Mouse (Mus musculus) heart, adult 18-20 months (tissue): Measurements from ENCODE around the gene Cpm. TPM values are rescaled to one million over a fixed set of nuclear protein-coding genes. Genes with fewer than 3 reads are reported as not detected.
A peak's percentile ranks its signal among the peaks of the same experiment; 100 is the strongest.
"Not testable (repeated sequence)": the region's sequence is repeated elsewhere in the genome, so short reads cannot be mapped to it uniquely, and the experiment has no call there.

ENCODE experiments used
- DNase-seq, 2 experiments: peaks; one replicate each; pipeline ENCODE4 v3.0.0; 2021 to 2022; ENCODE audit warnings: mixed read lengths in 1 of 2
- long read RNA-seq, 2 experiments: library from polyadenylated mRNA; stranded (forward); transcript quantifications; one replicate each; pipeline ENCODE4 v2.0.0; 2021
- total RNA-seq, 2 experiments: library from RNA; stranded (reverse); gene quantifications; 2 replicates each; pipeline ENCODE4 v1.2.3; 2021

Gene Cpm
- total RNA-seq, result 1 to 10 TPM; 2.9 to 3.5 TPM
- long read RNA-seq, experiment 1, partial matches to known transcripts, result 0 of 6 reads
- long read RNA-seq, experiment 1, other reads (novel, unspliced or antisense), result 6 of 6 reads
- long read RNA-seq, experiment 2, partial matches to known transcripts, result 1 of 3 reads
- long read RNA-seq, experiment 2, other reads (novel, unspliced or antisense), result 2 of 3 reads

GRCm38 (mm10) chr10:117629169-117629971 lies at the start of gene Cpm:
TSS of gene Cpm (plus strand) at chr10:117629500.
- DNase-seq, result peak; percentile 77 to 79

DNA sequence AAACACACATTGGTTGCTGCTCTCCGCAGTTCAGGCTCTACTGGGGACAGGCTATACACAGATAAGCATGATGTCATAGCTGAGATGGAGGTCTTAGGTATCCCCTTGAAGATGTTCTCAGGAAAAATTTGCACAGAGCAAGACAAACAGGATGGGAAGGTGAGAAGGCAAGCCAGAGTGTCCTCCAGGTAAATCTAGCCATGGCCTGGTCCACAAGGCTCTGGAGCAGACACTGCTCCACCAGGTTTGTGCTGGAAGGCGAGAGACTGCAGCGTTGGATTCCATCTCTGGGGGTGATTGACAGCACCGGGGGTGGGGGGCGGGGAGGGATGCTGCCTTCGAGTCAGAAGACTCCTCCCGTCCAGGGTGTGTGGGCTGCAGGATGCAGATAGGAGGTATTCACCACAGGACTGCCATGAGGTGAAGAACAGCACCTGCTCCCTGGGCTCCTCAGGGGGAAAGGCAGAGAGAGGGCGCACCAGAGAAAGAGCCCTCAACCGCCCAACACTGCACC lies 49.5 kb upstream of the Cpm start:
- no peak for DNase-seq

DNA sequence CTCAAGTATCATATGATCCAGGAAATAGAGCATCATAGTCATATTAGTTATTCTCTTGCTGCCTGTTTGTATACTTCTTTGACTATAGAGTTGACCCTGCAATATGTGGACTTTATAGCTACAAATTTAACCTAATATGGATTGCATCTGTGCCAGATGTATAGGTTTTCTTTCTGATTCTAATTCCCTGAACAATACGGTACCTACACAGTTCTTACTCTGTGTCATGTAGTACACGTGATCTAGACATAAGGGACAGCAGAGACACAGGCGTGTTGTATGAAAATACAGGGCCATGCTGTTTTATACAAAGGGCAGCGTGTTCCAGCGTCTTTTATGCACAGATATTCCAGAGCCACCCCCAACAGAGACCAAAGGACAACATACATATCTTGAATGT lies 48.9 kb upstream of the Cpm start:
- DNase-seq, result no peak

DNA sequence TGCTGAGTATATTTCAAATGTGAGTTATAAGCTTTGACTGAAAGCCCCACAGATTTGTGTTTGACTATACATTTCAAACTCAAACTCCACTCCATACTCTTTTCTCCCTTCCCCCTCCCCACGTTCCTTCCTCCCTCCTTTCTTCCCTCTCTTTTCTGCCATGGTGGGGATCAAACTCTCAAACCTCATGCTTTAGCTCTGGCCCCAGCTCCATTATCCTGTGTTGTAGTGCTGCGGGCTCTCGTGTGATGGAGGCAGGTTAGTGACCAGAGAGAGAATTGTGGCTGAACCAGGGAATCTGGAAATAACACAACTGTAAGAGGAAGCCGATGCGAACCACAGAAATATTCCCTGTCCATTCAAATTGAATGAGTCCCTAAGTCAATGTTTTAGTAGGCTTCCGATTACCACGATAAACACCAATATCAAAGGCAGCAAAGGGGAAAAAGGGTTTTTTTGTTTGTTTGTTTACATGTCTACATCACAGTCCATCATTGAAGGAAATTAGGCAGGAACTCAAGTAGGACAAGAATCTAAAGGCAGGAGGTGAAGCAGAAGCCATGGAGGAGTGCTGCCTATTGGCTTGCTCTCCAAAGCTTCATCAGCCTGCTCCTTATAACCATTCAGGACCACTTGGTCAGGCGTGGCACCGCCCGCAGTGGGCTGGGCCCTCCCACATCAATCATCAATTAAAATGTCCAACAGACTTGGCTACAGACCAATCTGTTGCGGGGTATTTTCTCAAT lies 48.1 kb upstream of the Cpm start:
- DNase-seq, result no peak

DNA sequence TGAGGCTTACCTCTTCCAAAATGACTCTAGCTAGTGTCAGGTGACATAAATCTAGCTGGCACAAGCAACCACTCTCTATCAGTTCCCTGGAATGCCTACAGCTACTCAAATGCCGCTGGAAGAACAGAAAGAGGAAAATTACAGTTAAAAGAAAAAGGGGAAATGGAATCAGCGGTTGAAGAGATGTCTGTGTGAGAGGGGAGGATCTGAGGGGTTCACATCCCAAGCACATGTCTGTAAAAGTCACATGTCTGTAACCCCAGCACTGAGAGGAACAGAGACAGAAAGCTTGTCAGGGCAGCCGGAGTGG lies 47.6 kb upstream of the Cpm start:
- no peak for DNase-seq

DNA sequence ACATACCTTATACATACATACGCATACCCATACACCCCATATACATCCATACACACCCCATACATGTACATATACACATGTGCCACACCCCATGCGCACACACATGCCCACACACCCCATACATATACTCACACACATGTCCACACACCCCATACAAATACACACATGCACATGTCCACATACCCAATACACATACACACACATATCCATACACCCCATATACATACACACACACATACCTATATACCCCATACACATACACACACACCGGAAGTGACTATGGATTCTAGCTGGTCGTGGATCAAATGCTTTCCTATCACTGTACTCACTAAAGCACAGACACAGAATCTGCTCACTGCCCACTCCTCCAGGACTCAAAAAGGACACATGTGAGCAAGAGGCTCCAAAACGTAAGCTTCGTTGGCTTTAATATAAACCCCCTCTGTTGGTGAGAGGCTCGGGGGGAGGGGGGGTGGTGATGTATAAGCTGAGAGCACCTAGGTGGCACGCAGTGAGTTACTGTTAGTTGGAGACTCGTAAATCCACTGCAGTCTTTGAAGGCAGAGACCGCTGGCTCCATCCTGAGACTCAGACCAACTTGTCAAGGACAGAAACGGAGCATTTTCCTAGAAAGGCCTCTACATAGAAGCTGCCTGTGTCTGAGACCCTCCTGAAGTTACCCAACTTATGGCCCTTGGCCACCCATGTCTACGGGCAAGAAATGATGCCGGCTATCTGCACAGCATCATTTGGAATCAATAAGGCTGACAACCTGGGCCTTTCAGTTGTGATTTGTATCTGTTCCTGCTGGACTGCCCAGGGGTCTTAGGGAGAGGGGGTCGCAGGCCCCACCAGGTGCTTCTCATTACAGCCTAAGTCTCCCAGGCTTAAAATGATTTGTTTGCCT lies 45.9 kb upstream of the Cpm start:
- no peak for DNase-seq

- DNase-seq, result no peak
Observed at GRCm38 (mm10) chr10:117584102-117584501, 45.2 kb upstream of the Cpm start.

DNA sequence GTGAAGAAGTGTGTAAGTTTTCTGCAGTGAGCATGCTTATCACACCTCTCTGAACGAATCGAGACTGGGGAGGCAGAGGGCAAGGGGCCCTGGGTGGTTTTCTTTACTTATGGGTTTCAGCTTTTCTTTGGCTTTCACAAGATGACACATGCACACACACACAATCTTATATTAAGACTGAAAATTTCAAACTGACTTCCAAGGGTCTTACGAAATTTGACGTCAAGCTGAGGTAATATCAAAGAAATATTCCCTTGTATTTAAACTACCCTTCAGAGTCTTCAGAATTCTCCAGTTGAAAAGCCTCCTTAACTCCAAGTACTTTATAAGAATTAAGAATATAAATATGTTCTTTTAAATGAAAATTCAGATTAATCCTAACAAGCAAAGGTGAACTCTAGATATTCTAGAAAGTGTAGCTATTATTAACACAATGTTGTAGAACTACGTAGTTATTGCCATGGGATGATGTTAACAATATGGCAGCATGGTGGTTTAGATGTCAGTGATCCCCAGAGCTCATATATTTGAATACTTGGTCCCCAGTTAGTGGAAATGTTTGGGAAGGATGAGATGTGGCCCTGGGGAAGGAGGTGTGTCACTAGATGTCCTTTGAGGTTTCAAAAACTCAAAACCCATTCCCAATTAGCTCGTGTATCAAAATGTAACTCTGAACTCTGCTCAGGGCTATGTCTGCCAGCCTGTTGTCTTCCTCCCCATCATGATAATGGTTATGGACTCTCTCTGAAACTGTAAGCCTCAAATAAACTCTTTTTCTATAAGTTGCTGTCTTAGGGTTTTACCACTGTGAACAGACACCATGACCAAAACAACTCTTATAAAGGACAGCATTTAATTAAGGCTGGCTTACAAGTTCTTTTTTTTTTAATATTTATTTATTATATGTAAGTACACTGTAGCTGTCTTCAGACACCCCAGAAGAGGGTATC lies 44.5 kb upstream of the Cpm start:
- DNase-seq, result no peak

DNA sequence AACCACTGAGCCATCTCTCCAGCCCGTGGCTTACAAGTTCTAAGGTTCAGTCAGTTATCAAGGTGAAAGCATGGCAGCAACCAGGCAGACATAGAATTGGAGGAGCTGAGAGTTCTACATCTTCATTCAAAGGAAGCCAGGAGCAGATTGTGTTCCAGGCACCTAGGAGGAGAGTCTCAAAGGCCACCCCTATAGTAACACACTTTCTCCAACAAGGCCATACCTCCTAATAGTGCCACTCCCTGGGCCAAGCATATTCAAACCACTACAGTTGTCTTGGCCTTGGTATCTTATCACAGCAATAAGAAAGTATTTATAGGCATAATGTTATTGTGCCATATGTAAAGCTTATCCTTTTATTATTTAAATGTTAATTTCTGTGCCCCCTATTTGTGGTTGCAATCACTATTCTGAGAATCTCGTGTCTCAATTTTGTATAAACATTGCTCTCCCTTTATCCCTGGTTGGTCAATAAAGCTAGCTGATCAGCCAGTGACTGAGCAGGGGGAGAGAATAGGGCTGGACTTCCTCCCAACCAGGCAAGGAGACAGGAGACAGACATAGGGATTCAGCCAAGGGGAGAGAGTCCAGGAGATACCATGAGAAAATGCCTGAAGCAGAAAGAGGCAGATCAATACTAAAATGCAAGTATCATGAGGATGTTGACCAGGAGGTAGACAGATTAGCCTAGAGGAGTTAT lies 43.5 kb upstream of the Cpm start:
- DNase-seq, result no peak

DNA sequence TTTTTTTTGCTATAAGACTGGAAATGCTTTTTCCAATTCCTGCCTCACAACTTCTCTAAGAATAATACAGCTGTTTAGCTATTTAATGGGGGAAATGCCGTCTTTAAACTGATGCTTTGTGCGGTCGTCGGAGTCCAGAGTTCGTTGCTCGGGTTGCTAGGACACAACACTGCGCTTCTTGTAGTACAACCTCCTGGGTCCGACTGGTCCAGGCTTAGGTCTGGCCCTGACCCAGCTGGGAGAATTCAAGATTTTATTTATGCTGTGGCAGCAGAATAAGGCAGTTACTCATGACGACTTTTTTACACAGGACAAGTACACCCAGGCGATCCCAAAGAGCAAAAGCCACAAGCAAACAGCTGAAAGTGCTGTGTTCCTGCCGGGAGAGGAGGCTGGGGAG lies 42.4 kb upstream of the Cpm start:
- no peak for DNase-seq

- DNase-seq, result no peak
Observed at GRCm38 (mm10) chr10:117587335-117587734, 42.0 kb upstream of the Cpm start.

DNA sequence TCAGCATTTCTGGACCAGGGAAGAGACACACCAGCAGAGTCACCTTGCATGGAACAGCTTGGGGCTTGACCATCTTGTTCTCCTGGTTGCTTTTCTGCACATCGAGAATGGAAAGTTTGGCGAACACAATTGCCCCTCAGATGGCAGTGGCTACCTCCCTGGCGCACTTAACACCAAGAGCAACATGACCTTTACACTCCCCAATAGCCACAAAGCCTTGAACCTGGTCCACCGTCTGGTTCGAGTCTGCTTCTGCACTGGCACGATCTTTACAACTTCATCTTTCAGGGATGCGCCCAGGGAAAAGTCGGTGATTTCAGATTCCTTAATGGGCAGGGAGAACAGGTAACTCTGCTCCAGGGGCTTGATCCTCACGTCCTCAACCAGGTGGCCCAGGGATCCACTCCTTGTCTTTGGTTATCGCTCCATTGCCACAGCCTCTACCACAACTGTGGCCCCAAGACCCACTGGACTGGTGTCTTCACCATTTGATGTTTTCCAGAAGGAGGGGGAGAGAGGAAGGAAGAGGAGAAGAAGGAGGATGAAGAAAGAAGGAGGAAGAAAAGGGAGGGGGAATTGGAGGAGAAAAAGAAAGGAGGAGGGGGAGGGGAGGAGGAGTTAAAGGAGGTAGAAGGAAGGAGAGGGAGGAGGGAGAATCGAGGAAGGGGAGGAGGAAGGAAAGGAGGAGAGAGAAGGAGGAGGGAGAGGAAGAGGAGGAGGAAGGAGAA lies 40.7 kb upstream of the Cpm start:
- not testable (repeated sequence) for DNase-seq

DNA sequence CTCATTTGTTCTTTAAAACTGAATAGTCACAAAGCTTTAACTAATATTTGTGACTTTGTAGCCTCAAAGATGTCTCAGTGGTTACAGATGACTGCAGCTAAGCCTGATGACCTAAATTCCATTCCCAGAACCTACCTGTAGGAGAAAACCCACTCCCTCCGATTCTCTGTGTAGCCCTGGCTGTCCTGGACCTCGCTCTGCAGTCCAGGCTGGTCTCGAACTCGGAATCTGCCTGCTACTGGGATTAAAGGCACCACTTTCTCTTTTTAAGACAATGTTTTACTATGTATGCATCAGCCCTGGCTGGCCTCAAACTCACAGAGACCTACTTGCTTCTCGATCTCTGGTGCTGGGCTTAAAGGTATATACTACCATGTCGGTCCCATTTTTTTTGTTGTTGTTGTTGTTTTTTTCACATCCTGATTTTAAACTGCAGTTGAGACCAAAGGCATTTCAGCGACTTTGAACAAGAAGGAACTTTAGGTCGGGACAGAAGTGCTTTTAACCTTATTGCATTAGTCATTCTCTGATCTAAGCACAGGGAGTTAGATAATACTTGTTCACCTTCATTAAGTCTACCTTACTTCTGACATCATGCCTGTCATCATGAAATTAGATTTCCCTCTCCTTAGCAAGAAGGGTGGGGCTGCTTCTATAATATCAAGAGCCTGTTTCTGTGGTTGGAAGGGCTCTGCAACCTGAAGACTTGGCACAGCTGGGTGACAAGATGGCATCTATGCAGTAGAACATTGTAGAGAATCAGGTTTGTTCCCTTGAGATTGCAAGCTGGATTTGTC lies 40.0 kb upstream of the Cpm start:
- no peak for DNase-seq

- DNase-seq, result no peak
Observed at GRCm38 (mm10) chr10:117590331-117591301, 38.7 kb upstream of the Cpm start.

- DNase-seq, result no peak
Observed at GRCm38 (mm10) chr10:117591766-117592165, 37.5 kb upstream of the Cpm start.

DNA sequence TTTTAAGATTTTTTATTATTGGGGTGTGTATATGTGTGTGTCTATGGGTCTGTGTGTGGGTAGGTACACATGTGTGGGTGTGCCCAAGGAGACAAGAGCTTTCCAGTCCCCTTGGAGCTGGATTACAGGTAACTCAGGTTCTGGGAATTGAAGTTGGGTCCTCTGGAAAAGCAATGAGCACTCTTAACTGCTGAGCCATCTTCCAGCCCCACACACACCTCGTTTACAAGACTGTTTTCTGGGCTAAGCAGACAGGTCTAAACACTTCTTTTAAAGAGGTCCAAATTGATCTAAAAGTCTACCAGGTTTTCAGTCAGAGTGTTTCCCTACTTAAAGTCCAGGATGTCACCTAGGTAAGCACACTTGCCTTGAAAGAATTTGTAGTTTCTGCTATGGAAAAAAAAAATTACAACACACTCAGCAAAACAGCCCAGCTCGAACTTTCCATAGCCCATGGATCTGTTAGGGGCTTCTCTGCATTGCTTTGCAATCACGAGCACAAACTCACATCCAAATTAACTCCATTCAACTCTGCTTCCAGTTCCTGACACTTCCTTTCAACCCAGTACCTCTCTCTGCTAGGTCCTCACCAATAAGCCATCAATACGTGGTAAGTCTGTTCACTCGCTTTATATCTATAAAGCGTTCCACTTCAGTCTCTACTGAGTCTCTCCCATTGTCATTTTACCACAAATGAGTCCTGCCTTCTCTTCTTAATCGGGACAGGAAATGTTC lies 36.8 kb upstream of the Cpm start:
- no peak for DNase-seq
